Mouse (Mus musculus): ENCODE results near the gene Iqgap2. TPM values are rescaled to one million over a fixed set of nuclear protein-coding genes. Genes with fewer than 3 reads are reported as not detected.

Iqgap2 gene
- total and polyA plus RNA-seq, 3 experiments, result 0.08 to 0.14 (median 0.11) TPM

DNA sequence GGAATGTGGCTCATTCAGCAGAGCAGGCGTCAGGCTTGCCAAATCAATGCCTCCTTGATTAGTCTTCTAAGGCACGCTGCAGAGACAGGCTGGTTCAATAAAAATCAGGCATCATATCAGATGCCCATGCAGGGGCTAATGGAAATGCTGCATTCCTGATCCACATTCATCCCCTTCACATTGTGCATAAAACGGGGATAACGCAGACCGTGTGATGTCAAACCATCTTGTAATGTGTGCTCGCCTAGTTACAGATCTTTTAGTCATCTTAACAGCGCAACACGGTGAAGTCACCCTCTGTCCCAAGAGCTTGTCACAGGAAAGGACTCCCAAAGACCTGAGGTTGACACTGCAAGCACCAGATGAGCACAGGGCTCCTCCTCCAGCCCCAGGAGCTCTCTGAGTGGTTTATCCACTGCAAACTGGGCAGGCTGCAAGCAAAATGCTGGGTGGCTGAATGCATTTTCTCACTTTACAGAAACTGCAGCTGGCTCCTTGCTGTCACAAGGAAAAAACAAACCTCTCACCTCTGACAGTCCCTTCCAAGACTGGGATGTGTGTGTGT lies 1.7 kb downstream of the Iqgap2 start:
- Histone ChIP-seq H3K9ac (ENCODE audit: insufficient read depth, low read depth) (no peak overlapping the region), H3K36me3 (replicated peaks in 1 of 2; ENCODE audit: control insufficient read depth in 1 of 2, insufficient read depth in 1 of 2, low read length in 1 of 2) (no peaks in the 10 kb centered on the region), H3K4me2 (ENCODE audit: insufficient read depth, low read depth, poor library complexity, severe bottlenecking) (no peak overlapping the region), H3K79me2 (replicated peaks; ENCODE audit: control insufficient read depth, extremely low read depth, insufficient read depth, poor library complexity, severe bottlenecking) (no peaks in the 10 kb centered on the region), H3K4me3 (replicated peaks in 1 of 3; ENCODE audit: low read depth in 2 of 3, low read length in 2 of 3, poor library complexity in 1 of 3) (no peak overlapping the region), H3K9me3 (replicated peaks; ENCODE audit: low read length) (no peaks in the 10 kb centered on the region), H3K27me3 (replicated peaks) (peaks cover 24% of the 10 kb centered on the region), H3K4me1 (ENCODE audit: control insufficient read depth in 1 of 2, insufficient read depth in 2 of 2) (peaks cover 4 to 14% of the 10 kb centered on the region in 2 experiments; a peak in 3 of 4 replicates), H3K27ac (ENCODE audit: insufficient read depth, low read depth) (no peak overlapping the region)
- dilution Hi-C loops (cut with MboI; ENCODE audit: extremely low pct_ligation_motif_present, extremely low pct_unique_long_range_greater_than_20kb, low sequenced_read_pairs) (no loop called here), in situ Hi-C loops (cut with MboI; ENCODE audit: low pct_ligation_motif_present, low pct_unique_long_range_greater_than_20kb, low sequenced_read_pairs) (no loop called here)
- no peak for DNase-seq (ENCODE audit: extremely low read depth)
- TF ChIP-seq ZNF384 (IDR thresholded peaks at IDR 0.05; ENCODE audit: low read depth, low read length), result no peak
- no peak for TF ChIP-seq JUN (IDR thresholded peaks at IDR 0.05; ENCODE audit: insufficient read depth, low read depth, low read length)
- no peak for TF ChIP-seq POLR2AphosphoS2 (IDR thresholded peaks at IDR 0.05; ENCODE audit: low read depth, low read length)
- no peak for TF ChIP-seq SIN3A (IDR thresholded peaks at IDR 0.05; ENCODE audit: low read length)
- TF ChIP-seq MXI1 (IDR thresholded peaks at IDR 0.05; ENCODE audit: low read depth, low read length), result no peak
- TF ChIP-seq CHD2 (IDR thresholded peaks at IDR 0.05; ENCODE audit: low read length), result no peak

- no peaks in the 10 kb centered on the region for H3K9me3 ChIP-seq (replicated peaks; ENCODE audit: low read length)
- peaks cover 25% of the 10 kb centered on the region for H3K27me3 ChIP-seq (replicated peaks)
- no peaks in the 10 kb centered on the region for H3K79me2 ChIP-seq (replicated peaks; ENCODE audit: control insufficient read depth, extremely low read depth, insufficient read depth, poor library complexity, severe bottlenecking)
- no peak overlapping the region for H3K9ac ChIP-seq (ENCODE audit: insufficient read depth, low read depth)
- no peak for DNase-seq (ENCODE audit: extremely low read depth)
- dilution Hi-C loops (cut with MboI; ENCODE audit: extremely low pct_ligation_motif_present, extremely low pct_unique_long_range_greater_than_20kb, low sequenced_read_pairs) (no loop called here), in situ Hi-C loops (cut with MboI; ENCODE audit: low pct_ligation_motif_present, low pct_unique_long_range_greater_than_20kb, low sequenced_read_pairs) (no loop called here)
- no peak overlapping the region for H3K27ac ChIP-seq (ENCODE audit: insufficient read depth, low read depth)
- no peak overlapping the region for H3K4me2 ChIP-seq (ENCODE audit: insufficient read depth, low read depth, poor library complexity, severe bottlenecking)
- H3K4me1 ChIP-seq (ENCODE audit: control insufficient read depth in 1 of 2, insufficient read depth in 2 of 2), result peaks cover 4 to 15% of the 10 kb centered on the region in 2 experiments; a peak in 3 of 4 replicates
- H3K4me3 ChIP-seq (replicated peaks in 1 of 3; ENCODE audit: low read depth in 2 of 3, low read length in 2 of 3, poor library complexity in 1 of 3), result no peak overlapping the region
- H3K36me3 ChIP-seq (replicated peaks in 1 of 2; ENCODE audit: control insufficient read depth in 1 of 2, insufficient read depth in 1 of 2, low read length in 1 of 2), result no peaks in the 10 kb centered on the region
- no peak for TF ChIP-seq NELFE (IDR thresholded peaks at IDR 0.05; ENCODE audit: low read depth, low read length)
- TF ChIP-seq TBP (conservative IDR thresholded peaks at IDR 0.05; ENCODE audit: low read depth, low read length), result no peak
- TF ChIP-seq PAX5 (IDR thresholded peaks at IDR 0.05; ENCODE audit: low read length), result no peak
- TF ChIP-seq EP300 (IDR thresholded peaks at IDR 0.05; ENCODE audit: low read length), result no peak
- no peak for TF ChIP-seq MAZ (IDR thresholded peaks at IDR 0.05; ENCODE audit: low read depth, low read length)
- no peak for TF ChIP-seq POLR2AphosphoS2 (IDR thresholded peaks at IDR 0.05; ENCODE audit: low read depth, low read length)
These were observed 2.4 kb downstream of the Iqgap2 start for GRCm38 (mm10) chr13:95889366-95889765.

DNA sequence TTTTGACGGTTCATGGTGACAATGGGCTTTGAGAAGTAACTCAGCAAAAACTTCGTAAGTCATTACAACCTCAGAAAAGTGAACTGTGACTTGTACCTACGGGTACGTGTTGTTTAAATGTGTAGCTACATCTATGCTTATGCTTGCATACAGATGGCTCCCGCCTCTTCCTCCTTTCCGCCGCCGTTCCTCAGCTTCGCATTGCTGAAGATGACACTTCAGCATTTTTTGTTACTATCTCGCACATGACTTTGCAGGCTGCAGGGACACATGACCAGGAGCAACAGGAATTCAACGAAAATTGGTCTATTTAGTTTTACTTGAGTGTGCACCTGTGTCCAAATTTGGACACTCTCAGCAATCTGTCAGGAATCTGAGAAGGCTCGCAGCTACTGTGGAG lies 3.1 kb downstream of the Iqgap2 start:
- in situ Hi-C loops (cut with MboI; ENCODE audit: low pct_ligation_motif_present, low pct_unique_long_range_greater_than_20kb, low sequenced_read_pairs), result no loop called here

More for the DNA sequence above, 3.1 kb downstream of the Iqgap2 start:
- DNase-seq (ENCODE audit: extremely low read depth), result no peak
- Histone ChIP-seq H3K9me3 (replicated peaks; ENCODE audit: low read length) (no peaks in the 10 kb centered on the region), H3K79me2 (replicated peaks; ENCODE audit: control insufficient read depth, extremely low read depth, insufficient read depth, poor library complexity, severe bottlenecking) (no peaks in the 10 kb centered on the region), H3K4me1 (ENCODE audit: control insufficient read depth in 1 of 2, insufficient read depth in 2 of 2) (peaks cover 4 to 20% of the 10 kb centered on the region in 2 experiments; a peak in 3 of 4 replicates), H3K27me3 (replicated peaks) (peaks cover 23% of the 10 kb centered on the region), H3K4me3 (replicated peaks in 1 of 3; ENCODE audit: low read depth in 2 of 3, low read length in 2 of 3, poor library complexity in 1 of 3) (no peak overlapping the region), H3K9ac (ENCODE audit: insufficient read depth, low read depth) (no peak overlapping the region), H3K36me3 (replicated peaks in 1 of 2; ENCODE audit: control insufficient read depth in 1 of 2, insufficient read depth in 1 of 2, low read length in 1 of 2) (no peaks in the 10 kb centered on the region), H3K27ac (ENCODE audit: insufficient read depth, low read depth) (no peak overlapping the region), H3K4me2 (ENCODE audit: insufficient read depth, low read depth, poor library complexity, severe bottlenecking) (no peak overlapping the region)
- TF ChIP-seq POLR2A (IDR thresholded peaks at IDR 0.05; ENCODE audit: low read depth, low read length) (no peak), ZNF384 (IDR thresholded peaks at IDR 0.05; ENCODE audit: low read depth, low read length) (no peak), MYC (IDR thresholded peaks at IDR 0.05; ENCODE audit: low read depth, low read length) (no peak), RAD21 (IDR thresholded peaks at IDR 0.05; ENCODE audit: low read depth, low read length) (no peak), USF1 (IDR thresholded peaks at IDR 0.05; ENCODE audit: low read depth, low read length) (no peak), CTCF (conservative IDR thresholded peaks at IDR 0.05 in 1 of 2, IDR thresholded peaks at IDR 0.05 in 1 of 2; ENCODE audit: low read depth in 2 of 2, low read length in 2 of 2) (no peak), BHLHE40 (IDR thresholded peaks at IDR 0.05; ENCODE audit: low read depth, low read length) (no peak), RCOR1 (conservative IDR thresholded peaks at IDR 0.05; ENCODE audit: low read depth, low read length) (no peak)
- dilution Hi-C loops (cut with MboI; ENCODE audit: extremely low pct_ligation_motif_present, extremely low pct_unique_long_range_greater_than_20kb, low sequenced_read_pairs), result no loop called here
